Mouse (Mus musculus) MEL (cell line): ENCODE measurements at regions not wholly inside any gene's neighbourhood (a gene's known extent, or its start where the extent isn't known, plus 50 kb on each side); places are given as distances from the start of the nearest gene placed in this dataset.

Source experiments
- POLR2A ChIP-seq, 2 experiments: IDR thresholded peaks; 2 replicates each; pipeline ENCODE4 v1.6.1; 2011 to 2012; ENCODE audit warnings: low read length in 2 of 2, mild to moderate bottlenecking in 2 of 2, control low read depth in 1 of 2, improper control_type of control experiment in 1 of 2, low read depth in 1 of 2, moderate library complexity in 1 of 2; ENCODE audit not compliant: control insufficient read depth in 1 of 2, insufficient read depth in 1 of 2, poor library complexity in 1 of 2
- TCF12 ChIP-seq: IDR thresholded peaks from 2 replicates; pipeline ENCODE4 v1.6.1; 2014; ENCODE audit warnings: low read depth, mild to moderate bottlenecking, inconsistent platforms, low read length, improper control_type of control experiment, moderate library complexity

- no peak for TF ChIP-seq TCF12
- no peak for TF ChIP-seq POLR2A (IDR thresholded peaks at IDR 0.05; ENCODE audit: control insufficient read depth in 1 of 2, insufficient read depth in 1 of 2, low read depth in 1 of 2, low read length in 2 of 2, poor library complexity in 1 of 2)
These were observed 481.2 kb upstream of the Pdzrn3 start for GRCm38 (mm10) chr6:101858895-101859294.
